Mouse (Mus musculus): ENCODE data around the gene Fam171a2.

The Fam171a2 gene

DNA sequence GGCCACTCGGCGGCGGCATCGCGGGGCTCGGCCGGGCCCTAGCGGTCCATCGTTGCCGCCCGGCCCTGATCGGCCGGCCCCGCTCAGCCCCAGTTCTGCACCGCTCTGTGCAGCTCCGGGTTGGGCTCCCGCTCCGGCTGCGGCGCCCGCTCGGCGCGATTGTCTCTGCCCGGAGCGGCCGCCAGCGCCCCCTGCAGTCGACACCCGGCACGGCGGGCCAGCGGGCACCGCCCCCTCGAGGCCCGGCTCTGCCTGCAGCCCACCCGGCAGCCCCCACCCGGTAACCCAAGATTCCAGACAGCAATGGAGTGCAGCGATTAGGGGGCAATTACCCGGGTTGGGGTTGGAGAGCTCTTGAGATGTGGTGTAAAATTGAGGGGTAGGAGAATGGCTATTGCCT, at the start of gene Fam171a2:
Fam171a2 (minus strand) TSS at position 186 of the 400 bp plus-strand sequence.
- peak; percentile 85 for DNase-seq (ENCODE audit: low spot score)

DNA sequence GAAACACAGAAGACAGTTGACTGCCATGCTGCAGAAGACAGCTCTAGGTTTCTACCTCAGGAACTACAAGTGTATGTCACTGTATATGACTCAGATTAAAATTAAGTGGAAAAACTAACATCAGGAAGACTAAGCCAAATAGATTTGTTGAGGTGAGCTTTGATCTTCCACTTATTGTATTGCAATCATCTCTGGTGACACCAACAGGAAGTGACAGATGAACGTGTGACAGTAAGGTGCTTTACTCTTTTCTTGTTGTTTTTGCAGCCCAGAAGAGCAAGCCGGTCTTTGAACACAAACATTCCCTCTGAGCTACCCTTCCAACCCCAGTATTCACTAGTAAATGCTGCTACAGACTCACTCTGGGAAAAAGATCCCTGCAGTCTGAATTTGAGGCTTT, 49.2 kb upstream of the Fam171a2 start:
- DNase-seq (ENCODE audit: low spot score): no peak

DNA sequence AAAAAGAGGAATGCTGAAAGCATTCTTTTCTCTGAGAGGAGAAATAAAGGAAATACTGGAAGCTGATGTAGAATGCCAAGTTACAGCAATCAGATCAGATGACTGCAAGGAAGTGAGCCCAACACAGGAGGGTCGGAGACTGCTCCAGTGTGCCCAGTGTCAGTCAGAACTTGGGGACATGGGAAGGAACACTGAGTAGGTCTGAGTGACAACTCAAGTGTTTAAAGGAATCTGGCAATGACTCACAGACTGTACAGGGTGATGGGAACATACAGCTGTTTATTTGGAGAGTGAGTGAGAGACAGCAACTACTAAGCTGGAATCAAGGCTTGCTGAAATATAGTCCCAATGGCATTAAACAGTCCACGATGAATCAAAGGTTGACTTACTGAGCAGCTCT, 48.7 kb upstream of the Fam171a2 start:
- DNase-seq (ENCODE audit: low spot score): no peak

GRCm38 (mm10) chr11:102495742-102496141, 48.3 kb upstream of the Fam171a2 start:
- no peak for DNase-seq (ENCODE audit: low spot score)

GRCm38 (mm10) chr11:102495114-102495513, 47.6 kb upstream of the Fam171a2 start:
- DNase-seq (ENCODE audit: low spot score): no peak

DNA sequence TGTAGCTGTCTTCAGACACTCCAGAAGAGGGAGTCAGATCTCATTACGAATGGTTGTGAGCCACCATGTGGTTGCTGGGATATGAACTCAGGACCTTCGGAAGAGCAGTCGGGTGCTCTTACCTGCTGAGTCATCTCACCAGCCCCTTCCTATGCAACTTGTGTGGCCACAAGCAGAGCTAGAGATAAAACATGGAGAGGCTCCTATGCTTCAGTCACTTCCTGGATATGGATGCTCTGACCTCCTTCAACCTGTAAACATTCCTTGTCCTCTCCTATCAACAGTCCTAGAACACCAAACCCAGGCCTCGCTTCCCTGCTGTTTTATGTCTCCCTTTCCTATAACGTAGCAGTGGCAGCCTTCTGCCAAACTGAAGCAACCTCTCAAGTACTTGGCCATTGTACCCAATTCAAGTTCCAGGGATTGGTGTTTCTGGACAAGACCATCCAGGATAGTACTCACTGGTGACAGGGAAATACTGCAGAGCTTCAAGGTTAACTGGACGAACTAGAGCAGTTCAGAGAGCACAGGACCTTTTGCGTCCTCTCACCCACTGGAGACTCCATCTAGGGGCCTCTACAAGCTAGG, 46.7 kb upstream of the Fam171a2 start:
- no peak for DNase-seq (ENCODE audit: low spot score)

DNA sequence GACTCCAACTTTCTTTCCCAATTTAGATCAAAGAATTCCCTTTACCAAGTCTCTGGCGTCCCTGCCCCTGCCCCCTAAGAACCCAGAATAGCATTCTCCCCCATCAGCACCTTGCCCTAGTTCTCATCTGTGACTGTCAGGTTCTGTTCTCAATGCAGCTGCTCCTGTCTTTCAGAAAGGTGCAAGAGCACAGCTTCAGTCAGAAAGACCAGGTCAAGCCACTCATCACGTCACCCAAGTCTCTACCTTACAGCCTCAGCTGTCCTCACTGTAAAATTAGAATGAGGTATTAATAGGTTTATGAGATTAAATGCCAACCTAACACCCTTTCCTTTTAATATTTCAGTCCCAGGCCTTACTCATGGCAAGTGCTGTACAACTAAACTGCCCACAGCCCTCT, 45.8 kb upstream of the Fam171a2 start:
- DNase-seq (ENCODE audit: low spot score): no peak

GRCm38 (mm10) chr11:102487901-102488300, 40.4 kb upstream of the Fam171a2 start:
- no peak for DNase-seq (ENCODE audit: low spot score)

DNA sequence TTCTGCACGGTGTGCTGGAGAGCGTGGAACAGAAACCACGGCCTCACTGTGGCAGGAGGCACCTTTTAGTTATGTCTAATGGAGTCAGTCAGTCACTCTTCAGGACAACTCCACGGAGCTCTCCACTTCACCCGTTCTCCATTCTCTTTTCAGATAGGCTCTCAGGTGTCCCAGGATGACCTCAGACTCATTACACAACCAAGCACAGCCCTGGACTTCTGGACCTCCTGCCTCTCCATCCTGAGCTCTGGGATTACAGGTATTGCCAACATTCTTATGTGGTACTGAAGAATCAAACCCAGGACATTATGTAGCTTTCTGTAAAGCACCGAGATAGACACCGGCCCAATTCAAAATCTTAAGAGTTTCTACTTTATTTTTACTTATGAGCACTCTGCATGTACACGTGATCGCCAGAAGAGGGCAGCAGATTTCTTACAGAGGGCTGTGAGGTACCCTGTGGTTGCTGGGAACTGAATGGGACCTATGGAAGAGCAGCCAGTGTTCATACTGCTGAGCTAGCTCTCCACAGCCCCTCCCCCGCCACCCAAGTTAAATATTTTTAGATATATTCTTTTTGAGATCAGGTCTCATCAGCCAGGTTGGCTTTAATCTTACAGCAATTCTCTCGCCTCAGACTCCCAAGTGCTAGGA, 39.4 kb upstream of the Fam171a2 start:
- DNase-seq (ENCODE audit: low spot score): peak; percentile 37

- no peak for DNase-seq (ENCODE audit: low spot score)
Observed at GRCm38 (mm10) chr11:102481779-102482178, 34.3 kb upstream of the Fam171a2 start.

GRCm38 (mm10) chr11:102480897-102481296, 33.4 kb upstream of the Fam171a2 start:
- DNase-seq (ENCODE audit: low spot score): no peak

DNA sequence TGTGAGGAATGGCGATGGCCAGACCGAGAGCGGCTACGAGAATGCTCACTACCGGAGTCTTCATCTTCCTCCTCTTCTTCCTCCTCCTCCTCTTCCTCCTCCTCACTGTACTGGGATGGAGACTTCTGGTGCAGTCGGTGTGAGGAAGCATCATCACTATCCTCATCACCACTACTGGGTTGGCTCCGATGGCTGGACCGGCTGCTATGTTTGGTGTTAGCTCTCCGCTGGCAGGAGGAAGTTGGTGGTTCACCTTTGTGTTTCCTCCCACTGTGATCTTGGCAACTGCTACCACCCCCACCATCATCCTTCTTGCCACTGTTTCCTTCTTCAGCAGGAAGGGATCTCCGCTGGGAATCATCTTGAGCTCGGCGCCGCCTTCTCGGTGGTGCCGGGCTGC, 32.6 kb upstream of the Fam171a2 start:
- DNase-seq (ENCODE audit: low spot score): no peak

GRCm38 (mm10) chr11:102479581-102479980, 32.1 kb upstream of the Fam171a2 start:
- DNase-seq (ENCODE audit: low spot score): no peak

DNA sequence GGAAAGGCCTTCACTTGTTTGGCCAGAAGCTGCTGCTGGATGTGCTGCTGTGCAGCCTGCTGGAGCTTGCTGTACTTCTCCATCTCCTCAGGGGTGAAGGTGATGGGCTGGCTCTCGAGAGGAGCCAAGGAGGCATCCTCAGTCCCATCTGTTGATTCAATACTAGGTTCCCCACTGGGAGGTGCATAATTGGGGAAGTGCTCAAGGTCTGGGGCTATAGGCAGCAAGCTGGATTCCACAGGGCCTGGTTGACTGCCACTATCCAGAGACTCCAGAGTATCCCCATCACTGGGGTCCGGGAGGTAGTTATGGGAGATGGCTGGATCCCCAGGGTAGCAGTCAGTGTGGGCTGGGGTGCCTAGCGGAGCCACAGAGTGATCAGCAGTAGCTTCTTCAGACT, 31.2 kb upstream of the Fam171a2 start:
- DNase-seq (ENCODE audit: low spot score): no peak

DNA sequence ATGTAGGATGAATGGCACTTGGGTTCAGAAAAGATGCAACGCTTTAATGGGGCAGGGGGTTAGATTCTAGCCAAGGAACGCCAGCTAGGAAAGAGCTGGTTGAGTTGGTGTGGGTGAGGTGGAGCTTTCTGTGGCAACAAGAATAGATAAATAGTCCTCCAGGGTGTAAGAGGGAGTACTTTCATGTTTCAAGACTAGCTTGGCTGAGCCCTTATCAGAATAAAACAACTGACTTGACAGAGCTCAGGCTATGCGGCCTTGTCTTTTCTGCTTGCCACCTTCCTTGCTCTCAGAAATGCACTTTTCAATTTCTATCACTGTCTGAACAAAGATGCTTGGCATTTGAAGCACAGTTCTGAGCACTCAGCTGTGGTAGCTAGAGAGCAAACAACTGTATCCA, 27.5 kb upstream of the Fam171a2 start:
- no peak for DNase-seq (ENCODE audit: low spot score)

DNA sequence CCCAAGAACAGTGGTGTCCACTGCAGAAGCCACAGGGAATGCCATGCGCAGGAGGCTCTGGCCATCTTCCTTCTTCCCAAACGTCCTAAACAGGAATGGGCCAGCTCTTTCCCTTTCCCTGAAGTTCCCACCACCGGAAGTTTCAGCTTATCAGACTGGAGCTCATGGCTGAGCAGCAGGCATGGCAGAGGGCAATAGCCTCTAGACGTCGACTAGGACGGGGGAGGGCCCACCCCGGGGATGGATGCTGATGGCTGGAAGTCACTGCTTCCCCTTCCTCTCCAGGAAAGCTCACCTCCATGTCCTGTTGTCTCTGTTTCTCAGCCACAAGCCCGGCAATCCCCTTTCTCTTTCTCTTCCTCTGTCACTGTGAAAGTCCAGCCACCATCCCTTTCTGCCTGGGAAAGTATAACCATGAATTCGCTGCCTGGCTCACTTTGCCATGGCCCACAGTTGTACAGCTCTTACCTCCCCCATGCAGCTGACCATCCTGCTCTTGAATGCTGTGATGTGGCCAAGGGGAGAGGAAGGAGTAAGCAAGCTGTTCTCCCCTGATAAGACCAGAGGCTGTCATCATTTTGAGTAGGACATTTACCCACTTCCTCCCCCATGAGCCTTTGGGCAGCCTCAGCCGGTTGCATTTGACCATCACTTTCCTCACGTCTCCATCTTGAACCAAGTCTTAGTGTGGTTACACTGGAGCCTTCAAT, 22.3 kb upstream of the Fam171a2 start, which contains the start of gene Itga2b:
Itga2b (minus strand) TSS at position 475 of the 710 bp plus-strand sequence.
- DNase-seq (ENCODE audit: low spot score): no peak

- DNase-seq (ENCODE audit: low spot score): peak; percentile 98
Observed at GRCm38 (mm10) chr11:102467041-102467631, 19.7 kb upstream of the Fam171a2 start.

DNA sequence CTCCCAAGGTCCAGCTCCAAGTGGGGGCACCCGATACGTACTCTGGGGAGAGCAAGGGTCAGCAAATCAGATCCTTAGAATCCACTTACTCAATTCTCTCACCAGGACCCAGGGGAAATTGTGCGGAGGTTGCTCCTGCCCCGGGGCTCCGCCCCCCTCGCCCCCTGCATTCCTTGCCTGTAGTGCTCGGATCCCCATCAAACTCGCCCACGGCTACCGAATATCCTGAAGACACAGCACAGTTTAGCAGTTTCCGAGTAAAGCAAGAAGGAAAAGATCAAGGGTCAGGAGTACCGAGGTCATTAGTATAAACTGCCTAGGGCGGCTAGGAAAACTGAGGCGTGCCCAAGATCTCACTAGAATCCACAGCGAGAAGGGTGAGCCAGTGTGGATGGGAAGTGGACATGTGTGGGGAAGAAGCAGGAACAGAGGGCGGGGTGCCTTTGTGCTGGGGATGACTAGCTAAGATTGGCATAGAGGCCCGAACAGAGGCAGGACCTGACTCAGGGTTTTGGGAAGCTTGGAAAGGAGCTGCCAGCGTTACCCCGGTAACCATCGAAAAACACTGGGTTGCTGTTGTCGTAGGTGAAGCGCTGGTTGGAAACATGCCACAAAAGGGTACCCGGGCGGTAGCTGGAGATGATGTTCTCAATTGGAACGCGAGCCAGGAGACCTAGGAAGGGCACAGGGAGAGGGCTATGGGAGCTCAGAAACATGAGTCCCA, 18.4 kb upstream of the Fam171a2 start:
- DNase-seq (ENCODE audit: low spot score): peak; percentile 56

GRCm38 (mm10) chr11:102464901-102465300, 17.4 kb upstream of the Fam171a2 start:
- DNase-seq (ENCODE audit: low spot score): no peak

DNA sequence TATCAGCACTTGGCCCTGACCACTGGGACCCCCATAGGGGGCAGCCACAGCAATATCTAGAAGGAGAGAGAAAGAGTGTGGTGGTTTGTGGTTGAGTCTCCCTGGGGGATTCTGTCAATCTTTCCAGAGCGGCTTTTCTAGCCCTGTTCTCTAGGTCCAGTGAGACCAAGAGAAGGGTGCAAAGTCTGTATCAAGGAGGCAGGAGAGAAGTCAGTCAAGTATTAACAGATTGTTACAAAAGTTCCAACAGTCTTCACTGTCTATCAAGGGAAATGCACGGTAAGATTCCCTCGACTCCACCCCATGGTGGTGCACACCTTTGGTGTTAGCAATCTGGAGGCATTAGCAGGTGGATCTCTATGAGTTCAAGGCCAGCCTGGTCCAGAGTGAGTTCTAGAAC, 14.3 kb upstream of the Fam171a2 start:
- no peak for DNase-seq (ENCODE audit: low spot score)

- no peak for DNase-seq (ENCODE audit: low spot score)
Observed at GRCm38 (mm10) chr11:102460541-102460940, 13.1 kb upstream of the Fam171a2 start.

- DNase-seq (ENCODE audit: low spot score): peak; percentile 61
Observed at GRCm38 (mm10) chr11:102455740-102456396, 8.4 kb upstream of the Fam171a2 start.

Measured in urinary bladder, postnatal 25 days (tissue).